In the genomic region with DNA sequence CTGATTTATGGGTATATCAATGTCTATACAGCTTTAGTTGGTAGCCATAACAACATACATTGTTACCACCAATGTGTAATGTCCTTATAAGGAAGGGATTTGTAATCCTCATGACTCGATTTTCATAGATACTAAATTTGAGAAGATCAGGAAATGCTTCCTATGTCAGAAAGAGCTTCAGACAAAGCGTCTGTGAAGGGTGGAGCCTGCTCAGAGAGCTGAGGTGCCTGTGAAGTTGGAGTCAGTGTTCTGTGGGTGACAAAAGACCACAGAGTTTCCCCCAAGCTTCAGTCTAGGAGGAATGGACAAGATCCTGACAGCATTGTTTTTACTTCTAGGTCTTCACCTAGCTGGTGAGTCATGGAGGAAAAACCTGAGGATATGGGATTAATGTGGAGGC, we compare ENCODE assay signal across 13 mouse cellular contexts.
"Had no signal": no experiment of that assay in that cellular context is flagged by ENCODE, and none has a peak within 500 bp of the region (broad histone marks: within the 10 kb centered on the region; RNA-seq: fewer than 3 reads in every experiment).

No protein-coding gene starts in this region.

- H3K27me3 ChIP-seq: kidney, embryonic 15.5 days; limb, embryonic 15.5 days; liver, embryonic 12.5 days; midbrain, embryonic 12.5 days; neural tube, embryonic 15.5 days had no signal

- H3K27ac ChIP-seq: kidney, embryonic 15.5 days; limb, embryonic 15.5 days; liver, embryonic 12.5 days; midbrain, embryonic 12.5 days; neural tube, embryonic 15.5 days had no signal

- H3K4me3 ChIP-seq: kidney, embryonic 15.5 days; limb, embryonic 15.5 days; liver, embryonic 12.5 days; midbrain, embryonic 12.5 days; neural tube, embryonic 15.5 days had no signal

- H3K4me1 ChIP-seq: kidney, embryonic 15.5 days; limb, embryonic 15.5 days; midbrain, embryonic 12.5 days; neural tube, embryonic 15.5 days had no signal

- ATAC-seq: intestine, embryonic 16.5 days; liver, embryonic 12.5 days; midbrain, embryonic 16.5 days had no signal

- DNase-seq: kidney, adult 2 months; kidney, postnatal 25 days; lung, embryonic 14.5 days; lung, postnatal 10 days; lung, postnatal 4 days; right cerebral cortex, adult 18-20 months had no signal

- H3K36me3 ChIP-seq: kidney, embryonic 15.5 days; limb, embryonic 15.5 days; liver, embryonic 12.5 days; midbrain, embryonic 12.5 days; neural tube, embryonic 15.5 days had no signal
